Mouse (Mus musculus) spleen, adult 2 months (tissue): ENCODE measurements at regions not wholly inside any gene's neighbourhood (a gene's known extent, or its start where the extent isn't known, plus 50 kb on each side); places are given as distances from the start of the nearest gene placed in this dataset.

ENCODE experiments used
- CTCF ChIP-seq: fragments of 200-500 bp; IDR thresholded peaks from 2 replicates; pipeline ENCODE4 v1.5.1; 2011; ENCODE audit warnings: mild to moderate bottlenecking, inconsistent platforms; ENCODE audit not compliant: insufficient read depth, insufficient read length, insufficient replicate concordance; ENCODE audit errors: extremely low read depth
- POLR2A ChIP-seq: fragments of 200-500 bp; IDR thresholded peaks from 2 replicates; pipeline ENCODE4 v1.6.1; 2011; ENCODE audit warnings: low read depth, low read length, inconsistent platforms

- TF ChIP-seq CTCF (no peak), POLR2A (no peak)
Measured at GRCm38 (mm10) chr4:56106962-56107361, 574.7 kb upstream of the Klf4 start.
